Mouse (Mus musculus): ENCODE results near the gene Ube2e2. TPM values are rescaled to one million over a fixed set of nuclear protein-coding genes. Genes with fewer than 3 reads are reported as not detected.

Ube2e2 gene
- polyA plus RNA-seq (2014; fragmentation: Nextera tagmentation; extraction: Ambion mirVana), result 47.7 and 53.7 TPM in 2 replicates

DNA sequence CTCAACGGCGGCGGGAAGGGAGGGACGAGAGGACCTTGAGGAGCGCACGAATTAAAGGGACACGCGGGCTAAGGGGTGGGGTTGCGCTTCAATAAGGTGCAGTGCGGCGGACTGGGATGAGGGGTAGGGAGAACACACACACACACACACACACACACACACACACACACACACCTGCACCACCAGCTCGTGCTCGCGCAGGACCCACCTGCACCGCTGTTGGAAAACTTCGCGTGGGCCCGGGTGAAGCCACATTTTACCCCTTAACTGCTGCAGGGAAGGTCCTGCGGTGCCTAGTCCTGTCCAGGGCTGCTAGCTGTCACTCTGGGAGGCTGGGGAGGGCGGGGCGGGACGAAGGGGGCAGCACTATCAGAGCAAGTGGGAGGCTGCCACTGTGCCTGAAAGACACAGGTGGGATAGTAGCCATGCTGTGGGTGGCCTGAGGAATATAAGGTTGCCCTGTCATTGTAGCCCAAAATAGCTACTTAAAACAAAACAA, at the start of gene Ube2e2:
TSS of gene Ube2e2 (minus strand) at position 321 of the 499 bp plus-strand sequence.
- Histone ChIP-seq H3K27me3 (ENCODE audit: control insufficient read depth, insufficient read depth, low read length) (no peaks in the 10 kb centered on the region), H3K9ac (ENCODE audit: low read length) (peak within 1 kb of the TSS; percentile 92), H3K4me2 (ENCODE audit: low read length) (peak within 1 kb of the TSS; percentile 82), H3K4me3 (ENCODE audit: control insufficient read depth in 1 of 2, insufficient read depth in 1 of 2, low read depth in 1 of 2, low read length in 2 of 2) (peak within 1 kb of the TSS; percentile 73 to 98), H3K9me3 (ENCODE audit: control insufficient read depth, low read length) (no peaks in the 10 kb centered on the region), H3K4me1 (ENCODE audit: control insufficient read depth in 2 of 2, insufficient read depth in 2 of 2, low read length in 2 of 2) (no peaks in the 10 kb centered on the region), H3K27ac (replicated peaks in 1 of 2; ENCODE audit: control insufficient read depth in 1 of 2, insufficient read depth in 1 of 2, low read depth in 2 of 2, low read length in 2 of 2) (peak within 1 kb of the TSS; percentile 23 to 81; a peak in 2 of 4 replicates), H3K36me3 (ENCODE audit: control insufficient read depth, insufficient read depth, low read length) (no peaks in the 10 kb centered on the region)
- 4% methylated on average over 19 of the region's 22 CpGs for WGBS
- 0 out of 2 replicates have a peak, but pooled peaks have one; percentile 22 for ATAC-seq (ENCODE audit: insufficient number of reproducible peaks, insufficient read depth, low FRiP score, low read depth)

DNA sequence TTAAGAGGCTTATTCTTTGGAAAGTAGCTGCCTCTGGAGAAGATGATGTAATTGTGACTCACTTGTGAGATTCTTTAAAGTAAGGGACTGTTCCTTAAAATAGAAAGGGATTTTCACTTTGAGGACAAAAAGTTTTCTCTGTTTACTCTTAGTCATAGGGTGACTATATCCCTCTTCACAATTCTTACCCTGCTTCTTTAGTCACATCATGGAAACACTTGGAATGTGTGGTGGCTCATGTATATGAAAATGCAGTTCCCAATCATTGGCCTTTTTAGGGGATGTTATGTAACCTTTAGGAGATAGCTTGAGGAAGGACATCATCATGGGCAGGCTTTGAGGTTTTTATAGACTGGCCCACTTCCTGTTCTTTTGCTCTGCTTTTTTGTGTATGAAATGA, 46.0 kb upstream of the Ube2e2 start:
- no peaks in the 10 kb centered on the region for H3K27me3 ChIP-seq (ENCODE audit: control insufficient read depth, insufficient read depth, low read length)

DNA sequence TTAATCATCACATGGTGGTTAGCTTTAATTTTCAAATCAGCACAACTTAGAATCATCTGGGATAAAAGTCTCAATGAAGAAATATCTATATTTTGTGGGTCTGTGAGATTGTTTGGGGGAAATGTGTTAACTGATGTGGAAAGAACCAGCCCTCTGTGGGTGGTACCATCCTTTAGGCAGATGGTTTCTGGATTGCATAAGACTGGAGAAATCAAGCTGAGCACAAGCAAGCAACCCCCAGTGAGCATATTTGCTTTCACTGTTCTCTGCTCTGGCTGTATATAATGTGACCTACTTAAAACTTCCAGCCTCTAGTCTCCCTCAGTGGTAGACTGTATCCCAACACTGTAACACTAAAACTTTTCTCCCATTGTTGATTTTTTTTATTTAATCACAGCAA, 9.5 kb upstream of the Ube2e2 start:
- H3K9me3 ChIP-seq (ENCODE audit: control insufficient read depth, low read length), result no peaks in the 10 kb centered on the region
- H3K27me3 ChIP-seq (ENCODE audit: control insufficient read depth, insufficient read depth, low read length), result no peaks in the 10 kb centered on the region
- no peaks in the 10 kb centered on the region for H3K4me1 ChIP-seq (ENCODE audit: control insufficient read depth in 2 of 2, insufficient read depth in 2 of 2, low read length in 2 of 2)
- H3K36me3 ChIP-seq (ENCODE audit: control insufficient read depth, insufficient read depth, low read length), result no peaks in the 10 kb centered on the region
- H3K9ac ChIP-seq (ENCODE audit: low read length), result no peak overlapping the region
- H3K27ac ChIP-seq (replicated peaks in 1 of 2; ENCODE audit: control insufficient read depth in 1 of 2, insufficient read depth in 1 of 2, low read depth in 2 of 2, low read length in 2 of 2), result no peak overlapping the region
- no peak for ATAC-seq (ENCODE audit: insufficient number of reproducible peaks, insufficient read depth, low FRiP score, low read depth)
- no peak overlapping the region for H3K4me3 ChIP-seq (ENCODE audit: control insufficient read depth in 1 of 2, insufficient read depth in 1 of 2, low read depth in 1 of 2, low read length in 2 of 2)
- no peak overlapping the region for H3K4me2 ChIP-seq (ENCODE audit: low read length)

More for the DNA sequence above, 46.0 kb upstream of the Ube2e2 start:
- no peak for ATAC-seq (ENCODE audit: insufficient number of reproducible peaks, insufficient read depth, low FRiP score, low read depth)
- Histone ChIP-seq H3K4me1 (ENCODE audit: control insufficient read depth in 2 of 2, insufficient read depth in 2 of 2, low read length in 2 of 2) (no peaks in the 10 kb centered on the region), H3K9me3 (ENCODE audit: control insufficient read depth, low read length) (no peaks in the 10 kb centered on the region), H3K36me3 (ENCODE audit: control insufficient read depth, insufficient read depth, low read length) (no peaks in the 10 kb centered on the region), H3K27ac (replicated peaks in 1 of 2; ENCODE audit: control insufficient read depth in 1 of 2, insufficient read depth in 1 of 2, low read depth in 2 of 2, low read length in 2 of 2) (no peak overlapping the region), H3K4me2 (ENCODE audit: low read length) (no peak overlapping the region), H3K9ac (ENCODE audit: low read length) (no peak overlapping the region), H3K4me3 (ENCODE audit: control insufficient read depth in 1 of 2, insufficient read depth in 1 of 2, low read depth in 1 of 2, low read length in 2 of 2) (no peak overlapping the region)

DNA sequence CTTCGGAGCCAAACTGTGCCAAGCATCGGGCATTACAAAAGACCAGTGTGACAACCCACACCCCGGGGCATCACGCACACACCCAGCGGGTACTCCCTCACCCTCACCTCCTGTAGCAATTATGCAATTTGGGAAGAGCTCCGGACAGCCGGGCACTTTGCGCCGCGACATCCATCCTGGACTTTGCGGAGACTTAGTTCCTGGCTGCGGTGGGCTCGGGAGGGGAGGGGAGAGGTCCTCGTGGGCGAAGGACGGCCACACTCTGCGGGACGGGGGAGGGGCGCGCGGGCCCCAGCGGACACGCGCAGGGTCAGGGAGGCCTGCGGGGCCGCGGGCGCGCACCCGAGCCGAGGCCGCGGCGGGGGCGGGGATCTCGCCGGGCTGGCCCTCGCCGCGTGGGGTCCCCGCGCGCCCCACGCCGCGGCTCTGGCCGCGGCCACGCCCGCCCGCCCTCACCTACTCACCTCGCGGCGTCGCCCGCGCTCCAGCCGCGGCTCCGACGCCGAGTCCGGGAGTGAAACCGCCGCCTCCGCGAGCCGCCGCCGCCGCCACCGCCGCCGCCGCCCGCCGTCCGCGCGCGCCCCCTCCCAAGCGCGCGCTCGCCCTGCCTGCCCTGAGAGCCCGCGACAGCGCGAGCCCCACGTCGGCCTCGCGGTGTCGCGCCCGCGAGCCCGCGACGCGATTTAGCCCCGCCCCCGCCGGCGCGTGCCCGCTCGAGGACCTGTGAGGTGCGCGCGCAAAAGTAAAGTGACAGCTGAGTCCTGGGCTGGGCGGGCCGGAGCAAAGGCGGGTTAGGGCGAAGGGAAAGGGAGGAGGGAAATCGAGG, 733 bp downstream of the Ube2e2 start:
- no peaks in the 10 kb centered on the region for H3K27me3 ChIP-seq (ENCODE audit: control insufficient read depth, insufficient read depth, low read length)
- peak; percentile 88 for ATAC-seq (ENCODE audit: insufficient number of reproducible peaks, insufficient read depth, low FRiP score, low read depth)
- WGBS, result 1% methylated on average over 99 of the region's 116 CpGs
- no peaks in the 10 kb centered on the region for H3K4me1 ChIP-seq (ENCODE audit: control insufficient read depth in 2 of 2, insufficient read depth in 2 of 2, low read length in 2 of 2)
- peak overlapping the region; percentile 23 to 81; a peak in 2 of 4 replicates for H3K27ac ChIP-seq (replicated peaks in 1 of 2; ENCODE audit: control insufficient read depth in 1 of 2, insufficient read depth in 1 of 2, low read depth in 2 of 2, low read length in 2 of 2)
- H3K4me3 ChIP-seq (ENCODE audit: control insufficient read depth in 1 of 2, insufficient read depth in 1 of 2, low read depth in 1 of 2, low read length in 2 of 2), result peak overlapping the region; percentile 73 to 98
- H3K4me2 ChIP-seq (ENCODE audit: low read length), result peak overlapping the region; percentile 82
- no peaks in the 10 kb centered on the region for H3K9me3 ChIP-seq (ENCODE audit: control insufficient read depth, low read length)
- H3K9ac ChIP-seq (ENCODE audit: low read length), result peak overlapping the region; percentile 92
- H3K36me3 ChIP-seq (ENCODE audit: control insufficient read depth, insufficient read depth, low read length), result no peaks in the 10 kb centered on the region

DNA sequence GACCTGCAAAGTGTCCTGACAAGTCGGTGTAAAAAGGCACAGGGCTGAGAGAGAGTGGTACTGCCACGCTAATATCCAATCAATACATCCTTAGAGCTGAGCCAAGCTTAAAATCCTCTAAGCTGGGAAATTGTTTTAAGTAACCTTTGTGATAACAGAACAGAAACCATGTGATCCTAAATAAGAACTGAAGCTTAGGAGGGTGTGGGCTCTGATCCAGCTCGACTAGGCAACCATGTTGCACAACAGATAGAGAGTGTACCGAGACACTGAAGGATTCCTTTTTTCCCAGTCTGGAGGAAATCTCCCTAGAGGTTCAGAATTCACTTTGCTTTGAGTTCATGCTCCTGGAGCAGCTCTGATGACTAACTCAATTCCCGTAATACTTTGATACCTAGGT, 4.5 kb downstream of the Ube2e2 start:
- ATAC-seq (ENCODE audit: insufficient number of reproducible peaks, insufficient read depth, low FRiP score, low read depth), result no peak
- H3K36me3 ChIP-seq (ENCODE audit: control insufficient read depth, insufficient read depth, low read length), result 0 out of 2 replicates have a peak, but pooled peaks cover 7% of the 10 kb centered on the region

DNA sequence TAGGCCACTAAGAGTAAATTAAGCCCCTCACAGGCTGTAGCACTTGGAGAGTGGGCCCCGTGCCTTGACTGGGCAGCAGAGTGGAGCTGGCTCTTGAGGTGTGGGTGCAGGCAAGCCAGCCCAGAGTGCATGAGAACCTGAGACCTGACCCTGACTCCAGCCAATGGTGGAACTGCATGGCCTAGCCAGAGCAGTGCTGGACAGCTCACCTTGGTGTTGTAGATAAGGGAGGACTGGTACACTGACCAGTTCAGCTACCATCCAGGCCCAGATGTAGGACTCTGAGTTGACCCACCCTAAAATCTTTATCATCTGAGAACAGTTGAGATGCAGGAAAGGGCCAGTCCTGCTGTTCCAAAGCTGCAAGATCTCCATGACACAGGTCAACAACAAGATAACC, 11.6 kb downstream of the Ube2e2 start:
- Histone ChIP-seq H3K4me3 (ENCODE audit: control insufficient read depth in 1 of 2, insufficient read depth in 1 of 2, low read depth in 1 of 2, low read length in 2 of 2) (no peak overlapping the region), H3K4me2 (ENCODE audit: low read length) (no peak overlapping the region), H3K9ac (ENCODE audit: low read length) (no peak overlapping the region), H3K27me3 (ENCODE audit: control insufficient read depth, insufficient read depth, low read length) (no peaks in the 10 kb centered on the region), H3K9me3 (ENCODE audit: control insufficient read depth, low read length) (no peaks in the 10 kb centered on the region), H3K4me1 (ENCODE audit: control insufficient read depth in 2 of 2, insufficient read depth in 2 of 2, low read length in 2 of 2) (no peaks in the 10 kb centered on the region), H3K27ac (replicated peaks in 1 of 2; ENCODE audit: control insufficient read depth in 1 of 2, insufficient read depth in 1 of 2, low read depth in 2 of 2, low read length in 2 of 2) (no peak overlapping the region), H3K36me3 (ENCODE audit: control insufficient read depth, insufficient read depth, low read length) (0 out of 2 replicates have a peak, but pooled peaks cover 10% of the 10 kb centered on the region)
- WGBS, result 73% methylated on average over 1 of the region's 1 CpGs
- no peak for ATAC-seq (ENCODE audit: insufficient number of reproducible peaks, insufficient read depth, low FRiP score, low read depth)

More for the DNA sequence above, 4.5 kb downstream of the Ube2e2 start:
- Histone ChIP-seq H3K9me3 (ENCODE audit: control insufficient read depth, low read length) (no peaks in the 10 kb centered on the region), H3K27ac (replicated peaks in 1 of 2; ENCODE audit: control insufficient read depth in 1 of 2, insufficient read depth in 1 of 2, low read depth in 2 of 2, low read length in 2 of 2) (no peak overlapping the region), H3K4me3 (ENCODE audit: control insufficient read depth in 1 of 2, insufficient read depth in 1 of 2, low read depth in 1 of 2, low read length in 2 of 2) (no peak overlapping the region), H3K27me3 (ENCODE audit: control insufficient read depth, insufficient read depth, low read length) (no peaks in the 10 kb centered on the region), H3K4me1 (ENCODE audit: control insufficient read depth in 2 of 2, insufficient read depth in 2 of 2, low read length in 2 of 2) (no peaks in the 10 kb centered on the region), H3K9ac (ENCODE audit: low read length) (no peak overlapping the region), H3K4me2 (ENCODE audit: low read length) (no peak overlapping the region)
- WGBS, result 66% methylated on average over 5 of the region's 5 CpGs

DNA sequence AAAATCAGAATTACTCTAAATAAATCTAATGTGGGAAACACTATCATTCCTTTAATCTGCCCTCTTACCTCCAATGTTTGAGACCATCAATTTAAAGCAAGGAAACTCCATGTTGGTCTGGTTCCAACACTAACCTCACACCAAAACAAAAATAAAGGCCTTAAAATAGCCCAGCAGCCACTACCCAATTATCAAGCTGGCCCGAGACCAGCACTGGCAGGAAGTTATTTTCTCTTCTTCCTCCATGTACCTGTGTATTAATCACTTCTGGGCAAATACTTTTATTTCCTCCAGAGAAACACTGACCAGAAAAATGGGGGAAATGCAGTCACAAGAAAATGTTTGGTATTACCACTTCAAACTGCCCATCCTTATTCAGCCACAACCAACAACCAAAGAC, 23.4 kb downstream of the Ube2e2 start:
- WGBS, result 31% methylated on average over 1 of the region's 1 CpGs
- H3K4me3 ChIP-seq (ENCODE audit: control insufficient read depth in 1 of 2, insufficient read depth in 1 of 2, low read depth in 1 of 2, low read length in 2 of 2), result no peak overlapping the region
- ATAC-seq (ENCODE audit: insufficient number of reproducible peaks, insufficient read depth, low FRiP score, low read depth), result no peak

More for the DNA sequence above, 23.4 kb downstream of the Ube2e2 start:
- H3K27me3 ChIP-seq (ENCODE audit: control insufficient read depth, insufficient read depth, low read length), result no peaks in the 10 kb centered on the region
- H3K9ac ChIP-seq (ENCODE audit: low read length), result no peak overlapping the region
- peaks cover 0 to 5% of the 10 kb centered on the region in 2 experiments; a peak in 2 of 4 replicates for H3K4me1 ChIP-seq (ENCODE audit: control insufficient read depth in 2 of 2, insufficient read depth in 2 of 2, low read length in 2 of 2)
- no peak overlapping the region for H3K4me2 ChIP-seq (ENCODE audit: low read length)
- peaks cover 10% of the 10 kb centered on the region for H3K9me3 ChIP-seq (ENCODE audit: control insufficient read depth, low read length)
- no peaks in the 10 kb centered on the region for H3K36me3 ChIP-seq (ENCODE audit: control insufficient read depth, insufficient read depth, low read length)
- H3K27ac ChIP-seq (replicated peaks in 1 of 2; ENCODE audit: control insufficient read depth in 1 of 2, insufficient read depth in 1 of 2, low read depth in 2 of 2, low read length in 2 of 2), result no peak overlapping the region

Measured in heart, embryonic 14.5 days (tissue).